Comparison of ENCODE assay signal across 13 mouse cellular contexts in the genomic region with DNA sequence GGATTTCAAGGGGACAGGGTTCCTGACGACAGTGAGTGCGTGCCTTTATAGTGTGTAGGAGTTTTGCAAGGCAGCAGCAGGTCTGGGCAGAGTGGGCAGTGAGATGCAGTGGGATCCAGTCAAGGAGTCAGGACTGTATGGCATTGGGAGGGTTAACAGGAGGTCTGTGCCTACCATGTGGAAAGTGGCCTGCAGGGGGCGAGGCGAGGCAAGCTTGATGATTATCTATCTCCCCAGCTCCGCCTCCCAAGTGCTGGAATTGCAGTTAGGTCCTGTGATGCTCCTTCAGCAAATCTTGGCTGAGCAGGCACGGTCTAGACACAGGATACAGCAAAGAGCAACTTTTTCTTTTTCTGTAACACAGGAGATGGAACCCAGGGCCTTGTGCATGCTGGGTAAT. TPM values are rescaled to one million over a fixed set of nuclear protein-coding genes. Genes with fewer than 3 reads are reported as not detected.
DNase-seq lines count a peak whose midpoint lies in the region; TF ChIP-seq lines count a peak whose summit lies in the region.
"Had no signal": no experiment of that assay in that cellular context is flagged by ENCODE, and none has a peak within 500 bp of the region (broad histone marks: within the 10 kb centered on the region; RNA-seq: fewer than 3 reads in every experiment).

No protein-coding gene starts in this region.

- in situ Hi-C loops in CH12.LX (cut with MboI; ENCODE audit: low pct_ligation_motif_present, low pct_unique_long_range_greater_than_20kb, low sequenced_read_pairs): no loop called here

- H3K4me3 ChIP-seq in CH12.LX (replicated peaks in 1 of 3; ENCODE audit: low read depth in 2 of 3, low read length in 2 of 3, poor library complexity in 1 of 3): no peak overlapping the region
- H3K4me3 ChIP-seq: hindbrain, embryonic 13.5 days; liver, embryonic 15.5 days; midbrain, embryonic 10.5 days; neural tube, embryonic 12.5 days had no signal

- dilution Hi-C loops in CH12.LX (cut with MboI; ENCODE audit: extremely low pct_ligation_motif_present, extremely low pct_unique_long_range_greater_than_20kb, low sequenced_read_pairs): no loop called here

- no peak overlapping the region for H3K4me2 ChIP-seq in CH12.LX (ENCODE audit: insufficient read depth, low read depth, poor library complexity, severe bottlenecking)
- H3K4me2 ChIP-seq: heart, embryonic 11.5 days; hindbrain, embryonic 13.5 days; liver, embryonic 15.5 days; neural tube, embryonic 12.5 days had no signal

- H3K9me3 ChIP-seq in CH12.LX (replicated peaks; ENCODE audit: low read length): peaks cover 7% of the 10 kb centered on the region
- H3K9me3 ChIP-seq: hindbrain, embryonic 13.5 days; liver, embryonic 15.5 days; midbrain, embryonic 10.5 days; neural tube, embryonic 12.5 days had no signal

- no peaks in the 10 kb centered on the region for H3K36me3 ChIP-seq in CH12.LX (replicated peaks in 1 of 2; ENCODE audit: control insufficient read depth in 1 of 2, insufficient read depth in 1 of 2, low read length in 1 of 2)
- H3K36me3 ChIP-seq: hindbrain, embryonic 13.5 days; liver, embryonic 15.5 days; midbrain, embryonic 10.5 days; neural tube, embryonic 12.5 days had no signal

- H3K9ac ChIP-seq in CH12.LX (ENCODE audit: insufficient read depth, low read depth): no peak overlapping the region
- H3K9ac ChIP-seq: hindbrain, embryonic 13.5 days; liver, embryonic 15.5 days; neural tube, embryonic 12.5 days had no signal

- no peak overlapping the region for H3K27ac ChIP-seq in CH12.LX (ENCODE audit: insufficient read depth, low read depth)
- H3K27ac ChIP-seq: hindbrain, embryonic 13.5 days; liver, embryonic 15.5 days; midbrain, embryonic 10.5 days; neural tube, embryonic 12.5 days had no signal

- no peaks in the 10 kb centered on the region for H3K79me2 ChIP-seq in CH12.LX (replicated peaks; ENCODE audit: control insufficient read depth, extremely low read depth, insufficient read depth, poor library complexity, severe bottlenecking)

- TF ChIP-seq EP300 in CH12.LX (IDR thresholded peaks at IDR 0.05; ENCODE audit: low read length): no peak

- H3K27me3 ChIP-seq in CH12.LX (replicated peaks): peaks cover 30% of the 10 kb centered on the region
- H3K27me3 ChIP-seq: liver, embryonic 15.5 days; neural tube, embryonic 12.5 days had no signal

- TF ChIP-seq CTCF in CH12.LX (conservative IDR thresholded peaks at IDR 0.05 in 1 of 2, IDR thresholded peaks at IDR 0.05 in 1 of 2; ENCODE audit: low read depth in 2 of 2, low read length in 2 of 2): peak; percentile 29 to 48; a peak in 3 of 4 replicates

- peak; percentile 42 to 61 for DNase-seq in kidney, postnatal 4 days
- no peak for DNase-seq in kidney, adult 18-20 months
- DNase-seq in 416B (ENCODE audit: low read depth) (peak; percentile 35), CH12.LX (ENCODE audit: extremely low read depth) (peak; percentile 33)
- peak; percentile 45 for DNase-seq in embryo, embryonic 10.5 days (ENCODE audit: low spot score)
- DNase-seq in layer of hippocampus, postnatal 14 days (ENCODE audit: low spot score in 2 of 2): no peak
- no peak for DNase-seq in gastrocnemius, adult 8-10 months (ENCODE audit: low spot score in 2 of 2)
- DNase-seq: cerebellum, adult 11-12 months had no signal

- peak; percentile 44 for TF ChIP-seq RAD21 in CH12.LX (IDR thresholded peaks at IDR 0.05; ENCODE audit: low read depth, low read length)

- peaks cover 3 to 21% of the 10 kb centered on the region in 2 experiments for H3K4me1 ChIP-seq in CH12.LX (ENCODE audit: control insufficient read depth in 1 of 2, insufficient read depth in 2 of 2)
- H3K4me1 ChIP-seq: liver, embryonic 15.5 days had no signal

- no peak for TF ChIP-seq POLR2A in CH12.LX (IDR thresholded peaks at IDR 0.05; ENCODE audit: low read depth, low read length)

TF ChIP-seq in CH12.LX, 34 proteins besides CTCF, POLR2A, EP300 and RAD21:
- TF ChIP-seq ETS1 (conservative IDR thresholded peaks at IDR 0.05; ENCODE audit: low read depth, low read length) (no peak), MYC (IDR thresholded peaks at IDR 0.05; ENCODE audit: low read depth, low read length) (peak; percentile 41; the same call in 1 of the 2 replicates), ZNF384 (IDR thresholded peaks at IDR 0.05; ENCODE audit: low read depth, low read length) (no peak), SMC3 (IDR thresholded peaks at IDR 0.05; ENCODE audit: low read depth, low read length) (peak; percentile 53), TBP (conservative IDR thresholded peaks at IDR 0.05; ENCODE audit: low read depth, low read length) (no peak), MEF2A (IDR thresholded peaks at IDR 0.05; ENCODE audit: borderline replicate concordance, low read depth, low read length) (no peak), JUN (IDR thresholded peaks at IDR 0.05; ENCODE audit: insufficient read depth, low read depth, low read length) (no peak), IRF4 (IDR thresholded peaks at IDR 0.05; ENCODE audit: low read depth, low read length) (no peak), ZC3H11A (IDR thresholded peaks at IDR 0.05; ENCODE audit: low read depth, low read length) (no peak), E2F4 (IDR thresholded peaks at IDR 0.05; ENCODE audit: insufficient replicate concordance, low read depth, low read length) (no peak)

RNA-seq across cellular contexts. Expression of gene Sulf2, which starts 29.0 kb away (rescaled TPM):
- total RNA-seq in CH12.LX (2012; rRNA removed) (not detected in 2 replicates), CH12.LX (2014; rRNA removed) (not detected in 2 replicates)
- polyA plus RNA-seq in CH12.LX (2012; ENCODE audit: insufficient read length, low read depth): not detected in 2 replicates
- 100 to 1,000 TPM; 198 to 202 TPM for total RNA-seq in layer of hippocampus, postnatal 14 days (2021)
- 1 to 10 TPM; 6.0 to 9.9 (median 7.1) TPM for total RNA-seq in gastrocnemius, adult 8-10 months (2022)

Comparison
In these comparisons a context has a peak if more than half of its experiments do, and no peak if none do; other contexts are left out.
1. DNase-seq: peak in kidney, postnatal 4 days (2 of 2), 416B (single experiment), CH12.LX (single experiment) and embryo, embryonic 10.5 days (single experiment); none in kidney, adult 18-20 months (single experiment), layer of hippocampus, postnatal 14 days (0 of 2) and gastrocnemius, adult 8-10 months (0 of 2).
2. RNA of gene Sulf2, which starts 29.0 kb away (total RNA-seq): 198 to 202 TPM in layer of hippocampus, postnatal 14 days; 6.0 to 9.9 TPM in gastrocnemius, adult 8-10 months and not detected in CH12.LX; every median in the first group is over 10 times any median in the second.